Mouse (Mus musculus): ENCODE results near the gene Ttc39a. TPM values are rescaled to one million over a fixed set of nuclear protein-coding genes. Genes with fewer than 3 reads are reported as not detected.

Gene Ttc39a
- polyA plus RNA-seq, 1 experiment from 2014 or later = 4.8 TPM

- WGBS = 75% methylated on average over 4 of the region's 4 CpGs
- peak; percentile 29; the same call in 1 of the 2 replicates for ATAC-seq (ENCODE audit: low FRiP score, low TSS enrichment)
- H3K9me3 ChIP-seq (ENCODE audit: low read length) = no peaks in the 10 kb centered on the region
- no peak overlapping the region for H3K9ac ChIP-seq (replicated peaks; ENCODE audit: low read length)
- H3K27ac ChIP-seq (ENCODE audit: low read length) = peak overlapping the region; percentile 19
- peaks cover 9% of the 10 kb centered on the region for H3K4me1 ChIP-seq (ENCODE audit: insufficient read depth, low read length)
- no peaks in the 10 kb centered on the region for H3K36me3 ChIP-seq (ENCODE audit: insufficient read depth, low read length)
- no peak overlapping the region for H3K4me2 ChIP-seq (replicated peaks; ENCODE audit: low read depth, low read length)
- no peak overlapping the region for H3K4me3 ChIP-seq (ENCODE audit: low read length)
- no peaks in the 10 kb centered on the region for H3K27me3 ChIP-seq (ENCODE audit: insufficient read depth, low read length)
Measured at GRCm38 (mm10) chr4:109419563-109419962, 13.1 kb downstream of the Ttc39a start.

GRCm38 (mm10) chr4:109420138-109420795 lies 13.8 kb downstream of the Ttc39a start:
- 0 out of 2 replicates have a peak, but pooled peaks have one; percentile 3 for ATAC-seq (ENCODE audit: low FRiP score, low TSS enrichment)
- 72% methylated on average over 8 of the region's 8 CpGs for WGBS
- Histone ChIP-seq H3K27me3 (ENCODE audit: insufficient read depth, low read length) (no peaks in the 10 kb centered on the region), H3K9me3 (ENCODE audit: low read length) (no peaks in the 10 kb centered on the region), H3K36me3 (ENCODE audit: insufficient read depth, low read length) (no peaks in the 10 kb centered on the region), H3K4me3 (ENCODE audit: low read length) (no peak overlapping the region), H3K27ac (ENCODE audit: low read length) (no peak overlapping the region), H3K4me1 (ENCODE audit: insufficient read depth, low read length) (peaks cover 9% of the 10 kb centered on the region), H3K4me2 (replicated peaks; ENCODE audit: low read depth, low read length) (no peak overlapping the region), H3K9ac (replicated peaks; ENCODE audit: low read length) (no peak overlapping the region)

- 83% methylated on average over 7 of the region's 7 CpGs for WGBS
- Histone ChIP-seq H3K27me3 (ENCODE audit: insufficient read depth, low read length) (no peaks in the 10 kb centered on the region), H3K9me3 (ENCODE audit: low read length) (no peaks in the 10 kb centered on the region), H3K4me1 (ENCODE audit: insufficient read depth, low read length) (peaks cover 9% of the 10 kb centered on the region), H3K27ac (ENCODE audit: low read length) (no peak overlapping the region), H3K9ac (replicated peaks; ENCODE audit: low read length) (no peak overlapping the region), H3K4me2 (replicated peaks; ENCODE audit: low read depth, low read length) (no peak overlapping the region), H3K4me3 (ENCODE audit: low read length) (no peak overlapping the region), H3K36me3 (ENCODE audit: insufficient read depth, low read length) (no peaks in the 10 kb centered on the region)
- ATAC-seq (ENCODE audit: low FRiP score, low TSS enrichment) = no peak
Measured at GRCm38 (mm10) chr4:109421608-109422007, 15.2 kb downstream of the Ttc39a start.

GRCm38 (mm10) chr4:109422436-109422835 lies 16.0 kb downstream of the Ttc39a start:
- H3K9me3 ChIP-seq (ENCODE audit: low read length) = no peaks in the 10 kb centered on the region
- peaks cover 9% of the 10 kb centered on the region for H3K4me1 ChIP-seq (ENCODE audit: insufficient read depth, low read length)
- H3K4me3 ChIP-seq (ENCODE audit: low read length) = no peak overlapping the region
- H3K36me3 ChIP-seq (ENCODE audit: insufficient read depth, low read length) = no peaks in the 10 kb centered on the region
- no peak overlapping the region for H3K9ac ChIP-seq (replicated peaks; ENCODE audit: low read length)
- no peak overlapping the region for H3K27ac ChIP-seq (ENCODE audit: low read length)
- H3K27me3 ChIP-seq (ENCODE audit: insufficient read depth, low read length) = no peaks in the 10 kb centered on the region
- no peak overlapping the region for H3K4me2 ChIP-seq (replicated peaks; ENCODE audit: low read depth, low read length)
- no peak for ATAC-seq (ENCODE audit: low FRiP score, low TSS enrichment)
- WGBS = 73% methylated on average over 6 of the region's 6 CpGs

DNA sequence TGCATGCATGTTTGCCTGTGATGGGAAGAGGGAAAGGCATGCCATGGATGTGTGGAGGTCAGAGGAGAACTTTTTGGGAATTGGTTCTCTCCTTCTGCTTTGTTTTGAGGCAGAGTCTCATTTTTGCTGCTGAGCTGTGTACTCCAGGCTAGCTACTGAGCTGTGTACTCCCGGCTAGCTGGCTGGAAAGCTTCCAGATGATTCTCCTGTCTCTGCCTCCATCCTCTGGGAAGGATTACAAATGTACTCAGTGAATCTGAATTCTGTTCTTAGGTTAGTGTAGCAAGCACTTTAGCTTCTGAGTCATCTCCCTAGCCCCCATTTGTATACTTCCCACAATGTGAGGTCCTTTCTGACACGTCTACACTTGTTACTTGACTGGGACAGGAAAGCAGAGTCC lies 17.0 kb downstream of the Ttc39a start:
- Histone ChIP-seq H3K4me1 (ENCODE audit: insufficient read depth, low read length) (peaks cover 9% of the 10 kb centered on the region), H3K36me3 (ENCODE audit: insufficient read depth, low read length) (no peaks in the 10 kb centered on the region), H3K9me3 (ENCODE audit: low read length) (no peaks in the 10 kb centered on the region), H3K4me2 (replicated peaks; ENCODE audit: low read depth, low read length) (no peak overlapping the region), H3K4me3 (ENCODE audit: low read length) (no peak overlapping the region), H3K27me3 (ENCODE audit: insufficient read depth, low read length) (no peaks in the 10 kb centered on the region), H3K27ac (ENCODE audit: low read length) (no peak overlapping the region), H3K9ac (replicated peaks; ENCODE audit: low read length) (no peak overlapping the region)
- no peak for ATAC-seq (ENCODE audit: low FRiP score, low TSS enrichment)
- WGBS = 72% methylated on average over 2 of the region's 2 CpGs

GRCm38 (mm10) chr4:109427058-109427457 lies 20.6 kb downstream of the Ttc39a start:
- Histone ChIP-seq H3K4me2 (replicated peaks; ENCODE audit: low read depth, low read length) (no peak overlapping the region), H3K9ac (replicated peaks; ENCODE audit: low read length) (no peak overlapping the region), H3K27ac (ENCODE audit: low read length) (no peak overlapping the region), H3K9me3 (ENCODE audit: low read length) (no peaks in the 10 kb centered on the region), H3K27me3 (ENCODE audit: insufficient read depth, low read length) (no peaks in the 10 kb centered on the region), H3K4me1 (ENCODE audit: insufficient read depth, low read length) (peaks cover 3% of the 10 kb centered on the region; the same call in 1 of the 2 replicates), H3K4me3 (ENCODE audit: low read length) (no peak overlapping the region), H3K36me3 (ENCODE audit: insufficient read depth, low read length) (no peaks in the 10 kb centered on the region)
- WGBS = 71% methylated on average over 1 of the region's 1 CpGs
- ATAC-seq (ENCODE audit: low FRiP score, low TSS enrichment) = no peak

GRCm38 (mm10) chr4:109430250-109430649 lies 23.8 kb downstream of the Ttc39a start:
- no peak overlapping the region for H3K27ac ChIP-seq (ENCODE audit: low read length)
- H3K4me3 ChIP-seq (ENCODE audit: low read length) = no peak overlapping the region
- 90% methylated on average over 7 of the region's 7 CpGs for WGBS
- H3K9me3 ChIP-seq (ENCODE audit: low read length) = no peaks in the 10 kb centered on the region
- no peak for ATAC-seq (ENCODE audit: low FRiP score, low TSS enrichment)
- no peak overlapping the region for H3K4me2 ChIP-seq (replicated peaks; ENCODE audit: low read depth, low read length)
- H3K36me3 ChIP-seq (ENCODE audit: insufficient read depth, low read length) = no peaks in the 10 kb centered on the region
- H3K9ac ChIP-seq (replicated peaks; ENCODE audit: low read length) = no peak overlapping the region
- H3K27me3 ChIP-seq (ENCODE audit: insufficient read depth, low read length) = no peaks in the 10 kb centered on the region
- H3K4me1 ChIP-seq (ENCODE audit: insufficient read depth, low read length) = peaks cover 3% of the 10 kb centered on the region; the same call in 1 of the 2 replicates

DNA sequence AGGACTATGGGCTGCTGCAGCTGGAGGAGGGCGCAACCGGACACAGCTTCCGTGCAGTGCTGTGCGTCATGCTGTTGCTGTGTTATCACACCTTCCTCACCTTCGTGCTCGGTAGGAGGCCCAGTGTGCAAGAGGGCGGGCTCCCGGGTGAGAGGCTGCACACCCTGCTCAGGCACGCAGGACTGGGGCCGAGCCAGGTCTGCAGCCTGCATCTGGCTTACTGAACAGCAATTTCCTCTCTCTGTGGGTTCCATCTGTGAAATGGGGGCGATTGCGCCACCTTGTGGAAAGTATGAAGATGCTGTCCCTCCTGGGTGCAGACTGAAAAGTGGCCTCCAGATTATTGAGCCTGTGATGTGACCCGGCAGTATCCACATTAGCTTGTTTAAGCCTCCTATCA lies 24.4 kb downstream of the Ttc39a start:
- ATAC-seq (ENCODE audit: low FRiP score, low TSS enrichment) = peak; percentile 73

GRCm38 (mm10) chr4:109432668-109433375 lies 26.4 kb downstream of the Ttc39a start:
- no peaks in the 10 kb centered on the region for H3K36me3 ChIP-seq (ENCODE audit: insufficient read depth, low read length)
- H3K4me2 ChIP-seq (replicated peaks; ENCODE audit: low read depth, low read length) = no peak overlapping the region
- H3K27me3 ChIP-seq (ENCODE audit: insufficient read depth, low read length) = no peaks in the 10 kb centered on the region
- H3K4me3 ChIP-seq (ENCODE audit: low read length) = no peak overlapping the region
- H3K9ac ChIP-seq (replicated peaks; ENCODE audit: low read length) = no peak overlapping the region
- WGBS = 67% methylated on average over 16 of the region's 16 CpGs
- peaks cover 3% of the 10 kb centered on the region; the same call in 1 of the 2 replicates for H3K4me1 ChIP-seq (ENCODE audit: insufficient read depth, low read length)
- no peaks in the 10 kb centered on the region for H3K9me3 ChIP-seq (ENCODE audit: low read length)
- no peak overlapping the region for H3K27ac ChIP-seq (ENCODE audit: low read length)
- no peak for ATAC-seq (ENCODE audit: low FRiP score, low TSS enrichment)

More for the DNA sequence above, 24.4 kb downstream of the Ttc39a start:
- WGBS = 58% methylated on average over 13 of the region's 13 CpGs
- peaks cover 3% of the 10 kb centered on the region; the same call in 1 of the 2 replicates for H3K4me1 ChIP-seq (ENCODE audit: insufficient read depth, low read length)
- no peak overlapping the region for H3K4me3 ChIP-seq (ENCODE audit: low read length)
- H3K27me3 ChIP-seq (ENCODE audit: insufficient read depth, low read length) = no peaks in the 10 kb centered on the region
- H3K27ac ChIP-seq (ENCODE audit: low read length) = no peak overlapping the region
- H3K9me3 ChIP-seq (ENCODE audit: low read length) = no peaks in the 10 kb centered on the region
- H3K9ac ChIP-seq (replicated peaks; ENCODE audit: low read length) = no peak overlapping the region
- no peaks in the 10 kb centered on the region for H3K36me3 ChIP-seq (ENCODE audit: insufficient read depth, low read length)
- no peak overlapping the region for H3K4me2 ChIP-seq (replicated peaks; ENCODE audit: low read depth, low read length)

- Histone ChIP-seq H3K9me3 (ENCODE audit: low read length) (no peaks in the 10 kb centered on the region), H3K4me2 (replicated peaks; ENCODE audit: low read depth, low read length) (no peak overlapping the region), H3K27ac (ENCODE audit: low read length) (no peak overlapping the region), H3K36me3 (ENCODE audit: insufficient read depth, low read length) (no peaks in the 10 kb centered on the region), H3K9ac (replicated peaks; ENCODE audit: low read length) (no peak overlapping the region), H3K4me1 (ENCODE audit: insufficient read depth, low read length) (peaks cover 3% of the 10 kb centered on the region; the same call in 1 of the 2 replicates), H3K4me3 (ENCODE audit: low read length) (no peak overlapping the region), H3K27me3 (ENCODE audit: insufficient read depth, low read length) (no peaks in the 10 kb centered on the region)
- WGBS = 77% methylated on average over 6 of the region's 6 CpGs
- ATAC-seq (ENCODE audit: low FRiP score, low TSS enrichment) = no peak
Measured at GRCm38 (mm10) chr4:109433641-109434040, 27.2 kb downstream of the Ttc39a start.
